Mouse (Mus musculus) midbrain, postnatal 0 days (tissue): ENCODE results near the gene Ubap2l. TPM values are rescaled to one million over a fixed set of nuclear protein-coding genes. Genes with fewer than 3 reads are reported as not detected.

Experiments
- ATAC-seq: fragments of 200-750 bp; cut with Nextera tagmentation; 2 replicates; pipeline ENCODE4 v1.8.0; 2017; ENCODE audit warnings: moderate number of reproducible peaks, mild to moderate bottlenecking, moderate TSS enrichment, moderate library complexity; ENCODE audit not compliant: low FRiP score
- DNase-seq: peaks from one replicate; pipeline ENCODE4 v3.0.0-alpha.2; 2015; ENCODE audit warnings: low spot score
- H3K27ac ChIP-seq: fragments of 300-500 bp; sonication (generic); 2 replicates; pipeline ENCODE4 v1.5.1; 2014; ENCODE audit warnings: low read depth, mild to moderate bottlenecking, low read length, mixed read lengths
- H3K27me3 ChIP-seq: fragments of 300-500 bp; sonication (generic); 2 replicates; pipeline ENCODE4 v1.6.1; 2014; ENCODE audit warnings: low read length, control low read depth, mixed read lengths; ENCODE audit not compliant: insufficient read depth
- H3K36me3 ChIP-seq: fragments of 300-500 bp; sonication (generic); 2 replicates; pipeline ENCODE4 v1.6.1; 2014; ENCODE audit warnings: low read length, control low read depth, mixed read lengths; ENCODE audit not compliant: insufficient read depth
- H3K4me1 ChIP-seq: fragments of 300-500 bp; sonication (generic); 2 replicates; pipeline ENCODE4 v1.6.1; 2014; ENCODE audit warnings: mild to moderate bottlenecking, control low read depth, antibody characterized with exemption, low read length, mixed read lengths; ENCODE audit not compliant: insufficient read depth
- H3K4me2 ChIP-seq: fragments of 300-500 bp; sonication (generic); 2 replicates; pipeline ENCODE4 v1.6.1; 2014; ENCODE audit warnings: low read depth, mild to moderate bottlenecking, low read length, mixed read lengths; ENCODE audit not compliant: poor library complexity, severe bottlenecking
- H3K4me3 ChIP-seq: fragments of 300-500 bp; sonication (generic); 2 replicates; pipeline ENCODE4 v1.5.1; 2014; ENCODE audit warnings: low read depth, mild to moderate bottlenecking, low read length, moderate library complexity
- H3K9ac ChIP-seq: fragments of 300-500 bp; sonication (generic); replicated peaks from 2 replicates; pipeline ENCODE4 v1.6.1; 2014; ENCODE audit warnings: mild to moderate bottlenecking, low read length, moderate library complexity, mixed read lengths; ENCODE audit not compliant: poor library complexity, severe bottlenecking
- H3K9me3 ChIP-seq: fragments of 300-500 bp; sonication (generic); 2 replicates; pipeline ENCODE4 v1.6.1; 2016; ENCODE audit warnings: low read length, control low read depth
- CTCF ChIP-seq: IDR thresholded peaks from 2 replicates; pipeline ENCODE4 v1.5.1; 2016; ENCODE audit warnings: antibody characterized with exemption, mild to moderate bottlenecking
- WGBS: fragments of 180-500 bp; shearing (Covaris S2); extraction: QIAGEN DNeasy Blood & Tissue Kit; methylation state at CpG from one replicate; pipeline ENCODE4 v1.1.7; 2014; 5-methylcytosine and 5-hydroxymethylcytosine counted together
- polyA plus RNA-seq: library from polyadenylated mRNA; unstranded; fragments of >200 nt; fragmentation: Nextera tagmentation; extraction: Ambion mirVana; gene quantifications from 2 replicates; pipeline ENCODE4 v1.2.1, GENCODE M21; 2015
- total RNA-seq: library from RNA; depleted of rRNA; stranded (reverse); fragments of >200 nt; gene quantifications from 2 replicates; pipeline ENCODE4 v1.2.3, GENCODE M21; 2014

Ubap2l gene
- total and polyA plus RNA-seq, 2 experiments from 2014 or later = 108 to 133 TPM

- peaks cover 33% of the 10 kb centered on the region for H3K4me1 ChIP-seq
- peak overlapping the region; percentile 98 for H3K4me2 ChIP-seq
- peak overlapping the region; percentile 92 for H3K9ac ChIP-seq
- 0 out of 2 replicates have a peak, but pooled peaks cover 4% of the 10 kb centered on the region for H3K36me3 ChIP-seq
- H3K27me3 ChIP-seq = no peaks in the 10 kb centered on the region
- peak overlapping the region; percentile 84 for H3K27ac ChIP-seq
- DNase-seq (peak; percentile 5), ATAC-seq (peak; percentile 22)
- no peaks in the 10 kb centered on the region for H3K9me3 ChIP-seq
- TF ChIP-seq CTCF = no peak
- WGBS = 0% methylated on average over 25 of the region's 30 CpGs
- H3K4me3 ChIP-seq = peak overlapping the region; percentile 89
These were observed 89.6 kb downstream of the Ubap2l start for GRCm38 (mm10) chr3:89962751-89963220.

DNA sequence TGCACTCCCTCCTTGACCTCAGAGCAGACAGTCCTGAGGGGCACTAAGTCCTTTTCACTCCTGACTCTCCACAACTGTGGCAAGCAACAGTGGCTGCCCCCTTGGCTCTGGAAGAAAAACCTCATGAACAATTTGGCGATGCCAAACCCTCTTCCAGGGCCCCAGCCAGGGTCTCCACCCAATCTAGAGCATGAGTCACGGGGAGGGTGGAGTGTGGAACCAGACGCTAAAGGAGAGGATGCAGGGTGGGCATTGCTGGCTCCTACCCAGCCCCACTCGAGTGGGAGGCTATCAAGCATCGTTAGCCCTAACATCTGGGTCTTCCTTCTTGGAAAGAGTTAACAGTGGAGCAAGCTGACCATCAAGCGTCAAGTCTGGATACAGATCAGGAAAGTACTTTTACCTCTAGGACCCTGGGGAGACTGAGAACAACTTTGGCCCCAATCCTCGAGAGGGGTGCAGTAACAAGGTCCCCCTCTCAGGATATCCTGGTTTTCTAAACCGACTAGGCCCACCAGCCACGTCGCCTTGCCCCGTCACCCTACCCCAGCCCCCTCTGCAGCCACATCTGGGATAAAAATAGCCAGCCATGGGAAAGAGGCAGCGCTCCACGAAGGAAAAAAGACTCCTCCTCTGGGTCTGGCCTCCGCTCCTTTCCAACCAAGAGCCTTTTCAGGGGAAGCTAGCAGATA, 90.2 kb downstream of the Ubap2l start:
- ATAC-seq (no peak), DNase-seq (peak; percentile 47)
- H3K4me2 ChIP-seq = peak overlapping the region; percentile 98
- no peak for TF ChIP-seq CTCF
- 10% methylated on average over 14 of the region's 14 CpGs for WGBS
- peak overlapping the region; percentile 89 for H3K4me3 ChIP-seq
- peak overlapping the region; percentile 84 for H3K27ac ChIP-seq
- H3K9me3 ChIP-seq = no peaks in the 10 kb centered on the region
- peak overlapping the region; percentile 92 for H3K9ac ChIP-seq
- H3K4me1 ChIP-seq = peaks cover 33% of the 10 kb centered on the region
- peaks cover 6% of the 10 kb centered on the region; the same call in 1 of the 2 replicates for H3K36me3 ChIP-seq
- H3K27me3 ChIP-seq = no peaks in the 10 kb centered on the region

GRCm38 (mm10) chr3:89961436-89961835, 91.0 kb downstream of the Ubap2l start:
- Histone ChIP-seq H3K4me3 (peak overlapping the region; percentile 89; the same call in 1 of the 2 replicates), H3K9ac (peak overlapping the region; percentile 92; the same call in 1 of the 2 replicates), H3K4me1 (peaks cover 33% of the 10 kb centered on the region), H3K4me2 (peak overlapping the region; percentile 98), H3K27me3 (no peaks in the 10 kb centered on the region), H3K27ac (no peak overlapping the region), H3K9me3 (no peaks in the 10 kb centered on the region), H3K36me3 (peaks cover 11% of the 10 kb centered on the region; the same call in 1 of the 2 replicates)
- DNase-seq (no peak), ATAC-seq (no peak)
- whole genome bisulfite sequencing = 66% methylated on average over 4 of the region's 4 CpGs
- no peak for TF ChIP-seq CTCF

GRCm38 (mm10) chr3:89960469-89960868, 92.0 kb downstream of the Ubap2l start:
- under 1% methylated on average over 29 of the region's 30 CpGs for WGBS

DNA sequence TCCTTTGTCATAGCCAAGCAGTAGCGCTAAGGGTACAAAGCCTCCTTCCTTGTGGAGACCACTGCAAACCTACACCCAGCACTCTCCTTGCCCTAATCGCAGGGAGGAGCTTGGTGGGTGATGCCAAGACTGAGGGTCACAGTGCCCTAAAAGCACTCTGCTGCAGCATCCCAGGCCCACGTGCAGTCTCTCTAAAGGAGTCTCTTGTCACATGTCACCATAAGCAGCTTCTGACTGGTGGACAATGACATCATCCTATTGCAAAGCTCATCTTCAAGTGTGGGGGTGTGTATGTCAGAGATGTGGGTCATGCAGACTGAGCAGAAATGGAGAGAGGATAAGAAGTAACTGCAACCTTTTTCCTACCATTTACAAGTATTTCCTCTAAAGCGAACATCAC, 93.0 kb downstream of the Ubap2l start:
- 64% methylated on average over 4 of the region's 4 CpGs for WGBS
- peak overlapping the region; percentile 82 for H3K27ac ChIP-seq
- peak overlapping the region; percentile 98 for H3K4me2 ChIP-seq
- H3K4me3 ChIP-seq = peak overlapping the region; percentile 71
- peak overlapping the region; percentile 87 for H3K9ac ChIP-seq
- peaks cover 26% of the 10 kb centered on the region for H3K4me1 ChIP-seq
- no peaks in the 10 kb centered on the region for H3K27me3 ChIP-seq
- no peaks in the 10 kb centered on the region for H3K9me3 ChIP-seq
- peaks cover 22% of the 10 kb centered on the region for H3K36me3 ChIP-seq
- no peak for TF ChIP-seq CTCF
- DNase-seq = peak; percentile 82
- ATAC-seq = peak; percentile 76

More at GRCm38 (mm10) chr3:89960469-89960868, 92.0 kb downstream of the Ubap2l start:
- no peaks in the 10 kb centered on the region for H3K27me3 ChIP-seq
- no peak for TF ChIP-seq CTCF
- H3K9ac ChIP-seq = peak overlapping the region; percentile 87
- H3K27ac ChIP-seq = peak overlapping the region; percentile 82
- ATAC-seq (peak; percentile 88), DNase-seq (peak; percentile 96)
- H3K4me3 ChIP-seq = peak overlapping the region; percentile 71
- peak overlapping the region; percentile 98 for H3K4me2 ChIP-seq
- peaks cover 20% of the 10 kb centered on the region for H3K36me3 ChIP-seq
- peaks cover 33% of the 10 kb centered on the region for H3K4me1 ChIP-seq
- no peaks in the 10 kb centered on the region for H3K9me3 ChIP-seq

DNA sequence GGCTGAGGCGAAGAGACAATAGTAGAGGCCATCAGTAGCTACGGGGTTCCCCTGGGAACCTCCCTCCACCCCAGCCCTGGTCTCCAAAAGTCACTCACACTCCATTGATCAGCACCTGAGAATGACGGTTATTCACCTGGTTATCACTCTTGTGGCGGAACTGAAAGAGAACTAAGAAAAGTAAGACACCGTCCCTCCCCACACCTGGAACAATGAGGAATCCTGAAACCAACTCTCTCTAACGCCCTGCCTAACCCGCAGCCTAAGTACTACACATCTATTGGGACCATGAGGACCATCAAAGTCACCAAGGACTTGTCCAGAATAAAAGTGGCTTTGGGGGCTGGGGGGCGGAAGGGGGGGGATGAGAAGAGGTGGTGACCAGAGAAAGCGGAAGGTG, 94.5 kb downstream of the Ubap2l start:
- H3K4me1 ChIP-seq = peaks cover 24% of the 10 kb centered on the region
- H3K4me3 ChIP-seq = no peak overlapping the region
- H3K4me2 ChIP-seq = no peak overlapping the region
- no peak overlapping the region for H3K27ac ChIP-seq
- peaks cover 33% of the 10 kb centered on the region for H3K36me3 ChIP-seq
- ATAC-seq (no peak), DNase-seq (no peak)
- H3K9me3 ChIP-seq = no peaks in the 10 kb centered on the region
- H3K27me3 ChIP-seq = no peaks in the 10 kb centered on the region
- no peak overlapping the region for H3K9ac ChIP-seq
- 93% methylated on average over 9 of the region's 9 CpGs for WGBS
- no peak for TF ChIP-seq CTCF
